Mouse (Mus musculus) lung, embryonic 15.5 days (tissue): ENCODE measurements around the gene Arhgef6. TPM values are rescaled to one million over a fixed set of nuclear protein-coding genes. Genes with fewer than 3 reads are reported as not detected.

Experiments used
- ATAC-seq: fragments of 200-750 bp; cut with Nextera tagmentation; 2 replicates; pipeline ENCODE4 v1.8.0; 2017; ENCODE audit warnings: moderate number of reproducible peaks, borderline replicate concordance; ENCODE audit not compliant: low FRiP score, low TSS enrichment; ENCODE audit errors: extremely low read depth
- H3K27ac ChIP-seq: fragments of 300-500 bp; sonication (generic); 2 replicates; pipeline ENCODE4 v1.5.1; 2015; ENCODE audit warnings: moderate library complexity, mild to moderate bottlenecking, inconsistent platforms
- H3K27me3 ChIP-seq: fragments of 300-500 bp; sonication (generic); 2 replicates; pipeline ENCODE4 v1.6.1; 2015; ENCODE audit warnings: inconsistent platforms
- H3K36me3 ChIP-seq: fragments of 300-500 bp; sonication (generic); 2 replicates; pipeline ENCODE4 v1.6.1; 2015; ENCODE audit warnings: inconsistent platforms
- H3K4me1 ChIP-seq: fragments of 300-500 bp; sonication (generic); 2 replicates; pipeline ENCODE4 v1.6.1; 2015; ENCODE audit warnings: inconsistent platforms
- H3K4me2 ChIP-seq: fragments of 300-500 bp; sonication (generic); 2 replicates; pipeline ENCODE4 v1.6.1; 2015; ENCODE audit warnings: inconsistent platforms, mild to moderate bottlenecking, moderate library complexity
- H3K4me3 ChIP-seq: fragments of 300-500 bp; sonication (generic); 2 replicates; pipeline ENCODE4 v1.5.1; 2015; ENCODE audit warnings: mild to moderate bottlenecking, inconsistent platforms
- H3K9ac ChIP-seq: fragments of 300-500 bp; sonication (generic); 2 replicates; pipeline ENCODE4 v1.6.1; 2015; ENCODE audit warnings: inconsistent platforms
- H3K9me3 ChIP-seq: fragments of 300-500 bp; sonication (generic); 2 replicates; pipeline ENCODE4 v1.6.1; 2016; ENCODE audit warnings: inconsistent platforms
- WGBS: fragments of 180-500 bp; shearing (Covaris S2); methylation state at CpG from one replicate; pipeline ENCODE4 v1.1.7; 2015; 5-methylcytosine and 5-hydroxymethylcytosine counted together
- polyA plus RNA-seq: library from polyadenylated mRNA; unstranded; fragments of >200 nt; fragmentation: Nextera tagmentation; extraction: Ambion mirVana; gene quantifications from 2 replicates; pipeline ENCODE4 v1.2.1, GENCODE M21; 2015

The Arhgef6 gene
- polyA plus RNA-seq, 1 experiment from 2014 or later: 20.6 TPM

DNA sequence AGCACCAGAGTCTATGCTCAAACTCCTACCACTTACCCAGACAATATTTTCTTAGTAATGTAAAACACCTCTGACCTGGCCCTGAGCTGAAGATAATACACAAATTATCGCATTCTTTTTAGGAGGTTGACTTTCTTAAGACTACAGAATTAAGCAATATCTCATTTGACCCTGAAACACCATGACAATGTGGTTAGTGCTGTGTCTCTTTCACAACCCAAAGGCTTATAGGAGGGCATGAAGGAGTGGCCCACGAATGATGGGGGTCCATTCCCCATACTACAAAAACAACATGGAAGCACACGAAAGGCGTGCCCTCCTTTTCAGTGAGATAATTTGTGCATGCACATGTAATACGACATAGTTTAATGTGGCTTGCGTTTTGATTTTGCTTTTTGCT, 3.2 kb downstream of the Arhgef6 start:
- Histone ChIP-seq H3K36me3 (no peaks in the 10 kb centered on the region), H3K4me1 (no peaks in the 10 kb centered on the region), H3K9ac (no peak overlapping the region), H3K27me3 (no peaks in the 10 kb centered on the region), H3K27ac (no peak overlapping the region), H3K4me2 (no peak overlapping the region), H3K4me3 (no peak overlapping the region), H3K9me3 (no peaks in the 10 kb centered on the region)
- 87% methylated on average over 6 of the region's 6 CpGs for WGBS
- no peak for ATAC-seq

GRCm38 (mm10) chrX:57327668-57328338, 10.7 kb downstream of the Arhgef6 start:
- no peaks in the 10 kb centered on the region for H3K4me1 ChIP-seq
- H3K27me3 ChIP-seq: no peaks in the 10 kb centered on the region
- no peak overlapping the region for H3K4me3 ChIP-seq
- no peak for ATAC-seq
- no peaks in the 10 kb centered on the region for H3K9me3 ChIP-seq
- no peak overlapping the region for H3K27ac ChIP-seq
- H3K9ac ChIP-seq: no peak overlapping the region
- no peaks in the 10 kb centered on the region for H3K36me3 ChIP-seq
- WGBS: 67% methylated on average over 3 of the region's 3 CpGs
- no peak overlapping the region for H3K4me2 ChIP-seq

DNA sequence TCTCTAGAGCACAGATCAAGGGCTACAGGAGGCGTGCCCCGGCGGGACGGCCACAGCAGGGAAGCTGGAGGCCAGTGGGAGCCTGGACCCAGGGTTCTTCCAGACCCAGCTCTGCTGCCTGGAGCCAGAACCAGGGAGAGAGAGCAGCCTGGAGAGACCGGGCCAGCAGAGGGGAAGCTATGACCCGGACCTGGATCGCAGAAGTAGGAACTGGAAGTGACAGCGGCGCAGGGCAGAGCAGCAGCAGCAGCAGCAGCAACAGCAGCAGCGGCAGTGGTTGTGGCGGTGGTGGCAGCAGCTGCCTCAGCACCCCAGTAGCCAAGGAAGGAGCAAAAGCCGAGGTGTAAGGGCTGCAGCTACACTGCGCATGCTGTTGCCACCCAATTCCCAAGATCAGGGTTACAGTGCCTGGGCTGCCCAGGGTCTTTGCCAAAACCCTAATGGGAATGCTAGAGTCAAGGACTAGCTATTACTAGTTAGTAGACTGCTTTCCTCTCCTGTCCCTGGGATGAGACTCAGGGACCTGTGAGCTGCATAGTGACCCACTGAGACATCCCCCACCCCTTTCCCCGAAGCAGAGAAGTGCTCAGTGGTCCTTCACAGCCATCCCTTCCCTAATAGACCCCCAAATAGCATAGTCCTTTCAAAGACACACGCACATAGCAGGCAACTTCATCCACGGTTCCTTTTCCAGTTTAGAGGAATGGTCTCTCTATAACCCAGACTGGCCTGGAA, 11.9 kb downstream of the Arhgef6 start:
- Histone ChIP-seq H3K27ac (no peak overlapping the region), H3K9ac (peak overlapping the region; percentile 38), H3K4me2 (peak overlapping the region; percentile 74), H3K4me1 (no peaks in the 10 kb centered on the region), H3K27me3 (no peaks in the 10 kb centered on the region), H3K9me3 (no peaks in the 10 kb centered on the region), H3K4me3 (peak overlapping the region; percentile 46), H3K36me3 (no peaks in the 10 kb centered on the region)
- WGBS: 21% methylated on average over 16 of the region's 16 CpGs
- ATAC-seq: peak; percentile 76

DNA sequence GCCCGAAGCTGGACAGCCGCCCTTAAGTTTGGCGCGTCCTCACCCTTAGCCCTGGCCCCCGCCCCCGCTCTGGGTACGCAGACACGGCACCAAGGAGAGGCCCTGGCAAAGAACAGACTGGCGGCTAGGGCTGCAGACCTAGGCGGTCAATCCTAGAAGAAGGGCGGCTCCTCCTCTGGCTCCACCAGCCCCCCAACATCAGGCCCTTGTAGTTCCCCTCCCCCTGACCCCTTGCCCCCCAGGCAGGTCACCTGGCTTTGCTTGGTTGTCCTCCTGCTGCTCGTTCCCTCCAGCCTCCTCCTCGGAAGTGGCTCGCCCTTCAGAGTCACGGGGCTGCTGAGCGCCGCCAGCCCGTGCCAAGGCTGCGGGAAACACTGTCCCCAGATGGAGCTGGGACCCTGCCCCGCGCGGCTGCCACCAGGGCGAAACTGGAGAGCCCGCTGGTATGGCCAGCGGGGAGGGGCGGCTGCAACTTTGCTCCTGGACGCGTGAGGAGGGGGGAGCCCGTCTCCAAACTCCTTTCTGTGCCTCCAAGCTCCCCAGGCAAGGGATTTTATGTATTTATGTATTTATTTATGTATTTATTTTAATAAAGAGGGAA, 12.6 kb downstream of the Arhgef6 start:
- Histone ChIP-seq H3K27ac (no peak overlapping the region), H3K9ac (peak overlapping the region; percentile 38), H3K4me2 (peak overlapping the region; percentile 74), H3K27me3 (no peaks in the 10 kb centered on the region), H3K4me3 (peak overlapping the region; percentile 46), H3K36me3 (no peaks in the 10 kb centered on the region), H3K4me1 (no peaks in the 10 kb centered on the region), H3K9me3 (no peaks in the 10 kb centered on the region)
- peak; percentile 79 for ATAC-seq
- 17% methylated on average over 27 of the region's 29 CpGs for WGBS

DNA sequence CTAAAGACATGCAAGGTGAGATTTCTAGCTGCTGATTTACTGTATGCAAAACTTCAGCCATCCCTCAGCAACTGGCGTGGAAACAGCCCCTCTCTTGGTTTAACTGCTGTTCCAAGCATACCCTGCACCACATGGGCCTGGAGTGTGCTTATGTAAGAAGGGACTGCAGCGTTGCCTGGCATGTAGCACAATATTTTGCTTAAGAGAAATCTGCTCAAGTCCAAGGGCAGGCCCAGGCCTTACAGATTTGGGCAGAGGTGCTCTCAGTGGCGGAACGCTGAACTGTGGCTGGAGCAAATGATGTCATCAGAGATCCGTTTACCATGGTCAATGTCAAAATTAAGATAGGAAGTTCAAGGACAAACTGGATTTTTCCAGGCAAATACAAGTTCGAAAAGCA, 13.6 kb downstream of the Arhgef6 start:
- Histone ChIP-seq H3K27ac (no peak overlapping the region), H3K9me3 (no peaks in the 10 kb centered on the region), H3K4me3 (no peak overlapping the region), H3K36me3 (no peaks in the 10 kb centered on the region), H3K4me1 (no peaks in the 10 kb centered on the region), H3K4me2 (no peak overlapping the region), H3K27me3 (no peaks in the 10 kb centered on the region), H3K9ac (no peak overlapping the region)
- 52% methylated on average over 6 of the region's 6 CpGs for WGBS
- no peak for ATAC-seq

DNA sequence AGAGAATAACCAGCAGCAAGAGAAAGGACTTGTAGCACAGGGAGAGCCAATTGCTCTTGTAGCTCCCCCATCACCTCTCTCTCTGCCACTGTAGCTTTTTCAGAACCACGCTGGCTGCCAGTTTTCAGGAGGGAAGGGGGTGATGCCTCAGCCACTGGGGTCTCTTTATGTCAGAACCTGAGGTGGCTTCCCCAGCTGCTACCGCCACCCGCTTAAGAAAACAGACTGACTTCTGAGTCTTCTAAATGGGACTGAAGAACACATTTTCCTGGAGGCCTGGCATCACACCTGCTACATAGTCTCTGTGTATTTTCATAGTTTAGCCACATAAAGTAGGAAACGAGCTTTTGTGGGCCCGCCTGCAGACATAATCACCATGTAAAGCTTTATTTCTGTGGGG, 26.5 kb downstream of the Arhgef6 start:
- no peak overlapping the region for H3K4me2 ChIP-seq
- no peak overlapping the region for H3K27ac ChIP-seq
- no peaks in the 10 kb centered on the region for H3K36me3 ChIP-seq
- no peaks in the 10 kb centered on the region for H3K4me1 ChIP-seq
- WGBS: 72% methylated on average over 5 of the region's 5 CpGs
- ATAC-seq: no peak
- H3K9me3 ChIP-seq: no peaks in the 10 kb centered on the region
- no peak overlapping the region for H3K4me3 ChIP-seq
- no peaks in the 10 kb centered on the region for H3K27me3 ChIP-seq
- no peak overlapping the region for H3K9ac ChIP-seq

GRCm38 (mm10) chrX:57309993-57310392, 28.5 kb downstream of the Arhgef6 start:
- H3K9ac ChIP-seq: no peak overlapping the region
- no peaks in the 10 kb centered on the region for H3K36me3 ChIP-seq
- no peaks in the 10 kb centered on the region for H3K27me3 ChIP-seq
- H3K4me2 ChIP-seq: no peak overlapping the region
- H3K4me1 ChIP-seq: no peaks in the 10 kb centered on the region
- H3K4me3 ChIP-seq: no peak overlapping the region
- no peak overlapping the region for H3K27ac ChIP-seq
- 55% methylated on average over 2 of the region's 2 CpGs for WGBS
- no peaks in the 10 kb centered on the region for H3K9me3 ChIP-seq
- no peak for ATAC-seq

GRCm38 (mm10) chrX:57306747-57307146, 31.8 kb downstream of the Arhgef6 start:
- ATAC-seq: no peak

DNA sequence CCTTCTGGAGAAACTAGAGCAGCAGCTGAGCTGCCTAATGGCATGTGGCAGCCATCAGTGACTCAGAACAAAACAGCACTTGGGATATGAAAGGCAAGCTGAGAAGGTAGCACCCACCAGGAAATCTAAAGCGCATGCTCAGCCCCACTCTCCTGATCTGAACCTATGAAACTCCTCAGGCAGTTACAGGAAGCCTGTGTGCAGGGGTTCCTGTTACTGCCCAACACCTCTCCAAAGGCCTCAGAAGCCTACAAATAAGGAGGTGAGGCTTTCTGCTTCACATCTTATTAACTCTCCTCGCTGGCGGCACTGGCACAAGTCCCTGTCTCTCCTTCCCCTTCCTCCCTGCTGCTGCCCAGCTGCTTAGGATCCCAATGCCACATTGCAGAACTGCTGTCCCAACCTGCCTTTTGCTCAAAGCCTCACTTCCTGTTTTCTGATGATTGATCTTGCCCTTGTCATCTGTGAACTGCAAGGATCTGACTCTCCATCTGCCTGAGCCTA, 33.7 kb downstream of the Arhgef6 start:
- no peak overlapping the region for H3K9ac ChIP-seq
- no peak overlapping the region for H3K27ac ChIP-seq
- H3K9me3 ChIP-seq: no peaks in the 10 kb centered on the region
- no peak for ATAC-seq
- 83% methylated on average over 3 of the region's 3 CpGs for WGBS
- no peaks in the 10 kb centered on the region for H3K36me3 ChIP-seq
- no peaks in the 10 kb centered on the region for H3K4me1 ChIP-seq
- H3K4me2 ChIP-seq: no peak overlapping the region
- no peak overlapping the region for H3K4me3 ChIP-seq
- no peaks in the 10 kb centered on the region for H3K27me3 ChIP-seq

More at GRCm38 (mm10) chrX:57306747-57307146, 31.8 kb downstream of the Arhgef6 start:
- no peaks in the 10 kb centered on the region for H3K9me3 ChIP-seq
- H3K27ac ChIP-seq: no peak overlapping the region
- H3K9ac ChIP-seq: no peak overlapping the region
- H3K4me1 ChIP-seq: no peaks in the 10 kb centered on the region
- WGBS: 73% methylated on average over 6 of the region's 6 CpGs
- H3K4me2 ChIP-seq: no peak overlapping the region
- H3K36me3 ChIP-seq: no peaks in the 10 kb centered on the region
- H3K4me3 ChIP-seq: no peak overlapping the region
- H3K27me3 ChIP-seq: no peaks in the 10 kb centered on the region

DNA sequence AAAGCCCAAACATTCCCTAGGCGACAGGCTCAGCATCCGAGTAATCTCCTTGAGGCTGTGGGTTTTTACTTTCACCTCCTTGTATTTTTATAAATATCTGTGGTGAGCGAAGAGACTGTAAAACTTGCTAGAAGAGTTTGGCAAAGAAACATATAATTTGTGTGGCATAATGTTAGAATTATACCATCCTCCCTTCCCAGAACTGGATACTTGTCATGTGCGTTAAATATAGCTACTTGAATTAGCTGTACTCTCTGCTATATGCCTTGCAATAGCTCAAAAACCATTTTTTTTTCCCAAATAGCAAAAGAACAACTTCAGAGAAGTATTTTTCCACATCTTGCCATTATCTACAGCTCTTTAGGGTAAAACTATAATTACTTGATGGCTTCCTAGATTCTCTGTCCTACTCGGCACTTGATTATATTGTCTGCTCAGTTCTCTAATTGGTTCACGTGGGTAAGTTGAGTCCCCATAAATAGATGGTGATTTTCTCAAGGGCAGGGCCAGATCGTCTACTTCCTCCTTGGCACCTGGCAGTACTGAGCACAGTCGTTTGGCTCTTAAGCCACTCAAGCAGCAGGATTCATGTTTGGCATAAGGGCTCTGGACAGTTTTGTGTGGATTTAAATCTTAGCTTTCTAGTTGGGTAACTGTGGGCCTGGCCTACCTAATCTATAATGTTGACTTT, 35.2 kb downstream of the Arhgef6 start:
- no peak overlapping the region for H3K9ac ChIP-seq
- no peaks in the 10 kb centered on the region for H3K4me1 ChIP-seq
- no peak overlapping the region for H3K4me3 ChIP-seq
- H3K36me3 ChIP-seq: no peaks in the 10 kb centered on the region
- WGBS: 59% methylated on average over 8 of the region's 8 CpGs
- no peaks in the 10 kb centered on the region for H3K27me3 ChIP-seq
- no peak overlapping the region for H3K4me2 ChIP-seq
- no peaks in the 10 kb centered on the region for H3K9me3 ChIP-seq
- no peak for ATAC-seq
- no peak overlapping the region for H3K27ac ChIP-seq

- no peaks in the 10 kb centered on the region for H3K9me3 ChIP-seq
- no peak for ATAC-seq
Measured at GRCm38 (mm10) chrX:57298946-57299345, 39.6 kb downstream of the Arhgef6 start.

More at GRCm38 (mm10) chrX:57298946-57299345, 39.6 kb downstream of the Arhgef6 start:
- Histone ChIP-seq H3K27me3 (no peaks in the 10 kb centered on the region), H3K27ac (no peak overlapping the region), H3K4me3 (no peak overlapping the region), H3K36me3 (no peaks in the 10 kb centered on the region), H3K4me1 (no peaks in the 10 kb centered on the region), H3K4me2 (no peak overlapping the region), H3K9ac (no peak overlapping the region)
- 47% methylated on average over 7 of the region's 7 CpGs for WGBS
